Mouse (Mus musculus) CH12.LX (cell line): ENCODE measurements around the gene Pknox1. TPM values are rescaled to one million over a fixed set of nuclear protein-coding genes. Genes with fewer than 3 reads are reported as not detected.

Experiments used
- DNase-seq: peaks from one replicate; pipeline ENCODE4 v3.0.0-alpha.2; 2013; ENCODE audit errors: extremely low read depth
- H3K27ac ChIP-seq: 2 replicates; pipeline ENCODE4 v1.5.1; 2012; ENCODE audit warnings: low read depth, mild to moderate bottlenecking, control low read depth, moderate library complexity; ENCODE audit not compliant: insufficient read depth
- H3K27me3 ChIP-seq: replicated peaks from 2 replicates; pipeline ENCODE3; 2012; ENCODE audit warnings: inconsistent platforms
- H3K36me3 ChIP-seq, 2 experiments: replicated peaks in 1 of 2; 2 replicates each; pipeline versions ENCODE3 to v1.6.1; 2012; ENCODE audit warnings: inconsistent platforms in 1 of 2, low read length in 1 of 2, mild to moderate bottlenecking in 1 of 2, mixed read lengths in 1 of 2, moderate library complexity in 1 of 2; ENCODE audit not compliant: control insufficient read depth in 1 of 2, insufficient read depth in 1 of 2
- H3K4me1 ChIP-seq, 2 experiments: 2 replicates each; pipeline ENCODE4 v1.6.1; 2012; ENCODE audit warnings: inconsistent platforms in 1 of 2, moderate library complexity in 1 of 2; ENCODE audit not compliant: insufficient read depth in 2 of 2, control insufficient read depth in 1 of 2
- H3K4me2 ChIP-seq: 2 replicates; pipeline ENCODE4 v1.6.1; 2012; ENCODE audit warnings: low read depth, mild to moderate bottlenecking, control low read depth; ENCODE audit not compliant: poor library complexity, insufficient read depth, severe bottlenecking
- H3K4me3 ChIP-seq, 3 experiments: fragments of 150-350 bp in 1 of 3; sonication (generic) in 1 of 3; replicated peaks in 1 of 3; 2 replicates each; pipeline versions ENCODE3 to v1.5.1; 2011 to 2012; ENCODE audit warnings: low read depth in 2 of 3, low read length in 2 of 3, mild to moderate bottlenecking in 2 of 3, moderate library complexity in 2 of 3, control low read depth in 1 of 3, improper control_type of control experiment in 1 of 3, inconsistent platforms in 1 of 3, mixed read lengths in 1 of 3; ENCODE audit not compliant: poor library complexity in 1 of 3
- H3K79me2 ChIP-seq: replicated peaks from 2 replicates; pipeline ENCODE4 v1.6.1; 2012; ENCODE audit warnings: mild to moderate bottlenecking, moderate library complexity; ENCODE audit not compliant: control insufficient read depth, poor library complexity, insufficient read depth, severe bottlenecking; ENCODE audit errors: extremely low read depth
- H3K9ac ChIP-seq: 2 replicates; pipeline ENCODE4 v1.6.1; 2012; ENCODE audit warnings: low read depth, mild to moderate bottlenecking, control low read depth, moderate library complexity; ENCODE audit not compliant: insufficient read depth
- H3K9me3 ChIP-seq: replicated peaks from 2 replicates; pipeline ENCODE3; 2012; ENCODE audit warnings: low read length, inconsistent platforms, mixed read lengths
- CHD1 ChIP-seq: IDR thresholded peaks from 2 replicates; pipeline ENCODE4 v1.6.1; 2012; ENCODE audit warnings: low read depth, low read length, improper control_type of control experiment, inconsistent platforms
- ELF1 ChIP-seq: IDR thresholded peaks from 2 replicates; pipeline ENCODE4 v1.6.1; 2014; ENCODE audit warnings: low read depth, mild to moderate bottlenecking, inconsistent platforms, low read length, improper control_type of control experiment
- EP300 ChIP-seq: IDR thresholded peaks from 2 replicates; pipeline ENCODE4 v1.6.1; 2011; ENCODE audit warnings: low read length, improper control_type of control experiment
- GABPA ChIP-seq: IDR thresholded peaks from 2 replicates; pipeline ENCODE4 v1.6.1; 2012; ENCODE audit warnings: low read depth, low read length, improper control_type of control experiment, inconsistent platforms; ENCODE audit not compliant: insufficient replicate concordance
- IRF4 ChIP-seq: IDR thresholded peaks from 2 replicates; pipeline ENCODE4 v1.6.1; 2014; ENCODE audit warnings: low read depth, mild to moderate bottlenecking, inconsistent platforms, low read length, improper control_type of control experiment
- MAFK ChIP-seq: IDR thresholded peaks from 2 replicates; pipeline ENCODE4 v1.6.1; 2011; ENCODE audit warnings: low read length, improper control_type of control experiment; ENCODE audit not compliant: insufficient replicate concordance
- NELFE ChIP-seq: IDR thresholded peaks from 2 replicates; pipeline ENCODE4 v1.6.1; 2011; ENCODE audit warnings: low read depth, low read length, improper control_type of control experiment
- PAX5 ChIP-seq: IDR thresholded peaks from 2 replicates; pipeline ENCODE4 v1.6.1; 2012; ENCODE audit warnings: low read length, inconsistent platforms, mixed read lengths
- POLR2A ChIP-seq: IDR thresholded peaks from 2 replicates; pipeline ENCODE4 v1.6.1; 2011; ENCODE audit warnings: low read depth, mild to moderate bottlenecking, improper control_type of control experiment, low read length
- RAD21 ChIP-seq: IDR thresholded peaks from 2 replicates; pipeline ENCODE4 v1.6.1; 2011; ENCODE audit warnings: low read depth, mild to moderate bottlenecking, low read length, improper control_type of control experiment, moderate library complexity
- SIN3A ChIP-seq: IDR thresholded peaks from 2 replicates; pipeline ENCODE4 v1.6.1; 2012; ENCODE audit warnings: low read length, improper control_type of control experiment, inconsistent platforms
- USF1 ChIP-seq: IDR thresholded peaks from 2 replicates; pipeline ENCODE4 v1.6.1; 2014; ENCODE audit warnings: low read depth, mild to moderate bottlenecking, inconsistent platforms, low read length, improper control_type of control experiment
- USF2 ChIP-seq: conservative IDR thresholded peaks from 2 replicates; pipeline ENCODE4 v1.6.1; 2011; ENCODE audit warnings: low read depth, low read length, improper control_type of control experiment
- ZC3H11A ChIP-seq: IDR thresholded peaks from 2 replicates; pipeline ENCODE4 v1.6.1; 2012; ENCODE audit warnings: low read depth, mild to moderate bottlenecking, inconsistent platforms, low read length, improper control_type of control experiment
- ZKSCAN1 ChIP-seq: IDR thresholded peaks from 2 replicates; pipeline ENCODE4 v1.6.1; 2012; ENCODE audit warnings: low read depth, inconsistent platforms, low read length, improper control_type of control experiment, borderline replicate concordance
- ZMIZ1 ChIP-seq: IDR thresholded peaks from 2 replicates; pipeline ENCODE4 v1.6.1; 2012; ENCODE audit warnings: low read depth, mild to moderate bottlenecking, inconsistent platforms, low read length, improper control_type of control experiment
- dilution Hi-C: fragments of 300-500 bp; cut with MboI; formaldehyde crosslinking; loops from 2 replicates; pipeline ENCODE4 v1.14.3; 2020; ENCODE audit warnings: low sequenced_read_pairs; ENCODE audit not compliant: extremely low pct_unique_long_range_greater_than_20kb, extremely low pct_ligation_motif_present
- in situ Hi-C: fragments of 300-500 bp; cut with MboI; formaldehyde crosslinking; loops from 3 replicates; pipeline ENCODE4 v1.14.3; 2019; ENCODE audit warnings: low sequenced_read_pairs, low pct_ligation_motif_present, low pct_unique_long_range_greater_than_20kb, mixed read lengths
- polyA plus RNA-seq: library from polyadenylated mRNA; unstranded; fragments of >175 nt; gene quantifications from 2 replicates; pipeline ENCODE4 v1.2.1, GENCODE M21; 2012; ENCODE audit warnings: low read depth; ENCODE audit not compliant: insufficient read length
- total RNA-seq, 2 experiments: library from RNA; depleted of rRNA; stranded (reverse); fragments of 300-350 nt in 1 of 2; fragments of >200 nt in 1 of 2; gene quantifications; 2 replicates each; pipeline ENCODE4 v1.2.3; 2012 to 2014

The Pknox1 gene
- total and polyA plus RNA-seq, 3 experiments: 15.1 to 22.3 (median 20.5) TPM

DNA sequence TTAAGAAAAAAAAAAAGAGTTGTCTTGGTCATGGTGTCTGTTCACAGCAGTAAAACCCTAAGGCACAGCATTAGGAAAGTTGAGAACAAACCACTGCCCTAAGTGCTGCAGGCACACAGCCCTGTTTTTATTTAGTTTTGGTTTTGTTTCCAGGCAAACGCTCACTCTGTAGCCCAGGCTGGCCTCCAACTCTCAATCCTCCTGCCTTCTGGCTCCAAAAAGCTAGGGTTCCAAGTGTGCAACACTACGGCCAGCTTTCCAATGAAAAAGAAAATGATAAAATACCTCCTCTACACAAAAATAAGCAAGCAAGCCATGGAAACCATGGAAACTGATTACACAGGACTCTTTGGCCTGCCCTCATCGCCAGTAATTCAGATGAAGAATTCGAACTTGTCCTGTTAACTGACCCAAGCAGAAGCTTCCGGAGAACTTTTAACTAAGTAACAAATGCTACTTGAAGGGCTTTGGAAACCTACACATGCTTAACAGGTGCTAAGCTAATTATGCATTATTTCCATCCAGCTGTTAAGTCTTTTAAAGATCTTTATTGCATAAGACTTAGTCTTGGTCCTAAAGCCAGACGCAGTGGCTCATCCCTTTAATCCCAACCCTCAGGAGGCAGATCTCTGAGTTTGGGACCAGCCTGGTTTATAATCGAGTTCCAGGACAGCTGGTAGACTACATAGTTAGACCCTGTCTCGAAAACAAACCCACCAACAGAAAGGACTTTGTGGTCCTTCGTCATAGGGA lies 17.9 kb upstream of the Pknox1 start:
- no peaks in the 10 kb centered on the region for H3K79me2 ChIP-seq
- H3K27ac ChIP-seq: no peak overlapping the region
- H3K9me3 ChIP-seq: no peaks in the 10 kb centered on the region
- in situ Hi-C loops: no loop called here
- no peak for TF ChIP-seq USF1
- TF ChIP-seq ZC3H11A: no peak
- no peak for TF ChIP-seq RAD21
- TF ChIP-seq USF2: no peak
- TF ChIP-seq POLR2A: no peak
- no peak for TF ChIP-seq NELFE
- TF ChIP-seq ELF1: no peak
- TF ChIP-seq ZKSCAN1: no peak
- TF ChIP-seq EP300: no peak
- TF ChIP-seq ZMIZ1: no peak
- TF ChIP-seq MAFK: no peak
- no peak for TF ChIP-seq SIN3A
- TF ChIP-seq CHD1: no peak
- TF ChIP-seq GABPA: no peak
- H3K27me3 ChIP-seq: no peaks in the 10 kb centered on the region
- H3K4me3 ChIP-seq: no peak overlapping the region
- no peak overlapping the region for H3K9ac ChIP-seq
- H3K36me3 ChIP-seq: peaks cover 4 to 45% of the 10 kb centered on the region in 2 experiments
- DNase-seq: no peak
- dilution Hi-C loops: no loop called here
- no peaks in the 10 kb centered on the region for H3K4me1 ChIP-seq
- H3K4me2 ChIP-seq: no peak overlapping the region

DNA sequence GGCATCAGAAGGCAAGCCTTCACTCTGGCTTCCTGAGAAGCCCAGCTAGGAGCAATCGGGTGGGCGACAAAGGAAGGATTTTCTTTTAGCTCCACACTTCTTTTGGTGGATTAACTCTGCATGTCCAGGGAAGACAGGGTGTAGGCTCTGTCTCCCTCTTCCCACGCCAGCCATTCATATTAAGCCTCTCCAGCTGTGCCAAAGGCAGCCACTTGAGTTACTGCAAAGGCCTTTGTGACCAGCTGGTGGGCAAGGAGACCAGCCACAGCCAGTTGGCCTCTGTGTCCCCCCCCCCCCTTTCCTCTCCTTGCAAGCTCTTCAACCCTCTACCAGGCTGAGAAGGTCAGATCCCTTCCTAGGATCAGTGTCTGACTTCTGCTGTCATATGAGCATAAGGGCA lies 16.6 kb upstream of the Pknox1 start:
- no peak for DNase-seq
- no peaks in the 10 kb centered on the region for H3K4me1 ChIP-seq
- no peak overlapping the region for H3K4me3 ChIP-seq
- dilution Hi-C loops: no loop called here
- TF ChIP-seq IRF4 (no peak), POLR2A (0 out of 2 replicates have a peak, but pooled peaks have one; percentile 7), PAX5 (no peak), ZMIZ1 (no peak)
- H3K4me2 ChIP-seq: no peak overlapping the region
- H3K27ac ChIP-seq: no peak overlapping the region
- no peaks in the 10 kb centered on the region for H3K27me3 ChIP-seq
- H3K36me3 ChIP-seq: peaks cover 10 to 46% of the 10 kb centered on the region in 2 experiments
- in situ Hi-C loops: no loop called here
- no peak overlapping the region for H3K9ac ChIP-seq
- H3K9me3 ChIP-seq: no peaks in the 10 kb centered on the region
- H3K79me2 ChIP-seq: no peaks in the 10 kb centered on the region
